Mouse (Mus musculus) intestine, postnatal 0 days (tissue): ENCODE results near the gene Aldh1l1. TPM values are rescaled to one million over a fixed set of nuclear protein-coding genes. Genes with fewer than 3 reads are reported as not detected.

Experiments used
- ATAC-seq: fragments of 200-750 bp; cut with Nextera tagmentation; 2 replicates; pipeline ENCODE4 v1.8.0; 2017; ENCODE audit warnings: mild to moderate bottlenecking, moderate TSS enrichment, moderate library complexity
- H3K27ac ChIP-seq: fragments of 300-500 bp; sonication (generic); 2 replicates; pipeline ENCODE4 v1.5.1; 2014; ENCODE audit warnings: mild to moderate bottlenecking, low read depth, low read length, moderate library complexity
- H3K27me3 ChIP-seq: fragments of 300-500 bp; sonication (generic); replicated peaks from 2 replicates; pipeline ENCODE4 v1.6.1; 2014; ENCODE audit warnings: low read length, mixed read lengths; ENCODE audit not compliant: control insufficient read depth, insufficient read depth
- H3K36me3 ChIP-seq: fragments of 300-500 bp; sonication (generic); 2 replicates; pipeline ENCODE4 v1.6.1; 2014; ENCODE audit warnings: mild to moderate bottlenecking, moderate library complexity; ENCODE audit not compliant: control insufficient read depth, insufficient read depth
- H3K4me1 ChIP-seq: fragments of 300-500 bp; sonication (generic); replicated peaks from 2 replicates; pipeline ENCODE4 v1.6.1; 2014; ENCODE audit warnings: antibody characterized with exemption, low read length, mixed read lengths; ENCODE audit not compliant: control insufficient read depth, insufficient read depth
- H3K4me2 ChIP-seq: fragments of 300-500 bp; sonication (generic); replicated peaks from 2 replicates; pipeline ENCODE4 v1.6.1; 2014; ENCODE audit warnings: low read depth, mild to moderate bottlenecking, moderate library complexity
- H3K4me3 ChIP-seq: fragments of 300-500 bp; sonication (generic); 2 replicates; pipeline ENCODE4 v1.5.1; 2014; ENCODE audit warnings: low read depth, low read length
- H3K9ac ChIP-seq: fragments of 300-500 bp; sonication (generic); 2 replicates; pipeline ENCODE4 v1.6.1; 2014; ENCODE audit warnings: mild to moderate bottlenecking, low read depth, low read length
- H3K9me3 ChIP-seq: fragments of 300-500 bp; sonication (generic); 2 replicates; pipeline ENCODE4 v1.6.1; 2016; ENCODE audit warnings: mixed run types; ENCODE audit not compliant: control insufficient read depth
- CTCF ChIP-seq: sonication (generic); IDR thresholded peaks from 2 replicates; pipeline ENCODE4 v1.5.1; 2016; ENCODE audit warnings: low read depth, mild to moderate bottlenecking, control low read depth, antibody characterized with exemption, moderate library complexity
- WGBS: fragments of 180-500 bp; shearing (Covaris S2); extraction: QIAGEN DNeasy Blood & Tissue Kit; methylation state at CpG from one replicate; pipeline ENCODE4 v1.1.7; 2014; 5-methylcytosine and 5-hydroxymethylcytosine counted together
- polyA plus RNA-seq: library from polyadenylated mRNA; unstranded; fragments of >200 nt; fragmentation: Nextera tagmentation; extraction: Ambion mirVana; gene quantifications from 2 replicates; pipeline ENCODE4 v1.2.1, GENCODE M21; 2015

Gene Aldh1l1
- polyA plus RNA-seq, 1 experiment from 2014 or later, result 12.1 TPM

- H3K9ac ChIP-seq, result no peak overlapping the region
- no peak overlapping the region for H3K27ac ChIP-seq
- H3K36me3 ChIP-seq, result peaks cover 14% of the 10 kb centered on the region; the same call in 1 of the 2 replicates
- H3K4me1 ChIP-seq, result no peaks in the 10 kb centered on the region
- WGBS, result 67% methylated on average over 1 of the region's 1 CpGs
- no peak for ATAC-seq
- no peaks in the 10 kb centered on the region for H3K27me3 ChIP-seq
- no peak for TF ChIP-seq CTCF
- H3K4me3 ChIP-seq, result no peak overlapping the region
- no peaks in the 10 kb centered on the region for H3K9me3 ChIP-seq
- H3K4me2 ChIP-seq, result no peak overlapping the region
Observed at GRCm38 (mm10) chr6:90594972-90595371, 108.7 kb downstream of the Aldh1l1 start.

GRCm38 (mm10) chr6:90597060-90597459, 110.8 kb downstream of the Aldh1l1 start:
- no peaks in the 10 kb centered on the region for H3K4me1 ChIP-seq
- 94% methylated on average over 4 of the region's 4 CpGs for WGBS
- H3K4me2 ChIP-seq, result no peak overlapping the region
- TF ChIP-seq CTCF, result no peak
- no peak overlapping the region for H3K27ac ChIP-seq
- H3K36me3 ChIP-seq, result peaks cover 10% of the 10 kb centered on the region; the same call in 1 of the 2 replicates
- no peak overlapping the region for H3K9ac ChIP-seq
- H3K9me3 ChIP-seq, result no peaks in the 10 kb centered on the region
- H3K27me3 ChIP-seq, result no peaks in the 10 kb centered on the region
- no peak for ATAC-seq
- H3K4me3 ChIP-seq, result no peak overlapping the region

GRCm38 (mm10) chr6:90597592-90597991, 111.4 kb downstream of the Aldh1l1 start:
- no peaks in the 10 kb centered on the region for H3K27me3 ChIP-seq
- H3K36me3 ChIP-seq, result peaks cover 10% of the 10 kb centered on the region; the same call in 1 of the 2 replicates
- H3K4me3 ChIP-seq, result no peak overlapping the region
- no peak overlapping the region for H3K27ac ChIP-seq
- WGBS, result 87% methylated on average over 2 of the region's 2 CpGs
- no peak overlapping the region for H3K9ac ChIP-seq
- no peaks in the 10 kb centered on the region for H3K4me1 ChIP-seq
- H3K4me2 ChIP-seq, result no peak overlapping the region
- no peak for TF ChIP-seq CTCF
- no peak for ATAC-seq
- no peaks in the 10 kb centered on the region for H3K9me3 ChIP-seq

- no peak overlapping the region for H3K4me2 ChIP-seq
- peaks cover 4% of the 10 kb centered on the region; the same call in 1 of the 2 replicates for H3K36me3 ChIP-seq
- no peak for ATAC-seq
- TF ChIP-seq CTCF, result no peak
- H3K27me3 ChIP-seq, result no peaks in the 10 kb centered on the region
- WGBS, result 89% methylated on average over 6 of the region's 6 CpGs
- H3K4me3 ChIP-seq, result no peak overlapping the region
- H3K9me3 ChIP-seq, result no peaks in the 10 kb centered on the region
- H3K27ac ChIP-seq, result no peak overlapping the region
- no peaks in the 10 kb centered on the region for H3K4me1 ChIP-seq
- no peak overlapping the region for H3K9ac ChIP-seq
Observed at GRCm38 (mm10) chr6:90598197-90598596, 112.0 kb downstream of the Aldh1l1 start.

GRCm38 (mm10) chr6:90600351-90600750, 114.1 kb downstream of the Aldh1l1 start:
- TF ChIP-seq CTCF, result no peak

GRCm38 (mm10) chr6:90601736-90602135, 115.5 kb downstream of the Aldh1l1 start:
- Histone ChIP-seq H3K9me3 (no peaks in the 10 kb centered on the region), H3K4me1 (0 out of 2 replicates have a peak, but pooled peaks cover 5% of the 10 kb centered on the region), H3K4me2 (no peak overlapping the region), H3K4me3 (no peak overlapping the region), H3K27ac (no peak overlapping the region), H3K36me3 (peaks cover 4% of the 10 kb centered on the region; the same call in 1 of the 2 replicates), H3K9ac (no peak overlapping the region), H3K27me3 (no peaks in the 10 kb centered on the region)
- ATAC-seq, result no peak
- no peak for TF ChIP-seq CTCF
- 52% methylated on average over 7 of the region's 7 CpGs for WGBS

More at GRCm38 (mm10) chr6:90600351-90600750, 114.1 kb downstream of the Aldh1l1 start:
- no peaks in the 10 kb centered on the region for H3K9me3 ChIP-seq
- H3K27me3 ChIP-seq, result no peaks in the 10 kb centered on the region
- H3K27ac ChIP-seq, result no peak overlapping the region
- H3K4me2 ChIP-seq, result no peak overlapping the region
- no peak overlapping the region for H3K4me3 ChIP-seq
- no peak for ATAC-seq
- 67% methylated on average over 4 of the region's 4 CpGs for WGBS
- 0 out of 2 replicates have a peak, but pooled peaks cover 5% of the 10 kb centered on the region for H3K4me1 ChIP-seq
- H3K9ac ChIP-seq, result no peak overlapping the region
- peaks cover 4% of the 10 kb centered on the region; the same call in 1 of the 2 replicates for H3K36me3 ChIP-seq
